Mouse (Mus musculus): ENCODE measurements around the gene Cd59b. TPM values are rescaled to one million over a fixed set of nuclear protein-coding genes. Genes with fewer than 3 reads are reported as not detected.

Gene Cd59b
- total RNA-seq (2014; rRNA removed), result 9.5 and 20.7 TPM in 2 replicates
- polyA plus RNA-seq (2012; rRNA removed), result 17.7 and 28.1 TPM in 2 replicates

DNA sequence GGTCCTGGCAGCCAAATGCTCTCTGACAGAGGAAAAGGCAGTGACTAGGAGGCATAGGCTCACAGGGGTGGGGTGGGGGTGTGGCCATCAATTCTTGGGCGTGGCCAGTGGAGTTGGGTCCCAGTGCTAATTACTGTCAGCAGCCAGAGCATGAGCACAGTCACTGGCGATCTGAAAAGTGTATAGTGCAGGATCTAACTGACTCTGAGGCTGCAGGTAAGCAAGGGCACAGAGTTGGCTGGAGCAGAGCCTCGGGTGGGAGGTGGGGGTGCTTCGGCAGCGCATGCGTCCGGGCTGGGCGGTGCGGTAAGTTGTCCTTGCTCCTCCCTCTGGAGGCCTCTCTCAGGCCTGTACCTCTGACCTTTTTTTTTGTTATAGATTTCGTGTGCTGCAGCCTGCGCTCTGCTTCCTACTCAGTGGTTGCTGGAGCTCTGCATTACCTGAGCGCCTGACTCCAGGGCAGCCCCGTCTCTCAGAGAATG, at the start of gene Cd59b:
Gene Cd59b, plus strand, starts transcription at position 146 of the 482 bp plus-strand sequence.
- no peaks in the 10 kb centered on the region for H3K27me3 ChIP-seq (ENCODE audit: control insufficient read depth, insufficient read depth, low read length)
- WGBS, result 15% methylated on average over 13 of the region's 13 CpGs
- H3K4me3 ChIP-seq (ENCODE audit: insufficient read depth, low read depth, low read length), result peak within 1 kb of the TSS; percentile 59
- no peaks in the 10 kb centered on the region for H3K36me3 ChIP-seq (ENCODE audit: control insufficient read depth, insufficient read depth, low read length)
- no peak for TF ChIP-seq CTCF (IDR thresholded peaks at IDR 0.05; ENCODE audit: low read depth, low read length)
- TF ChIP-seq POLR2A (IDR thresholded peaks at IDR 0.05; ENCODE audit: extremely low read depth, insufficient read depth, low read length), result no peak
- no peaks in the 10 kb centered on the region; the same call in 1 of the 2 replicates for H3K4me1 ChIP-seq (ENCODE audit: control insufficient read depth, insufficient read depth, low read length)
- peak; percentile 75 for DNase-seq (ENCODE audit: extremely low read depth, low read depth, low spot score)
- H3K79me2 ChIP-seq (ENCODE audit: control insufficient read depth, insufficient read depth, low read length), result no peaks in the 10 kb centered on the region
- peak within 1 kb of the TSS; percentile 62 for H3K9ac ChIP-seq (ENCODE audit: low read depth, low read length)
- peak within 1 kb of the TSS; percentile 80 for H3K27ac ChIP-seq (replicated peaks; ENCODE audit: insufficient read depth, low read depth, low read length)

DNA sequence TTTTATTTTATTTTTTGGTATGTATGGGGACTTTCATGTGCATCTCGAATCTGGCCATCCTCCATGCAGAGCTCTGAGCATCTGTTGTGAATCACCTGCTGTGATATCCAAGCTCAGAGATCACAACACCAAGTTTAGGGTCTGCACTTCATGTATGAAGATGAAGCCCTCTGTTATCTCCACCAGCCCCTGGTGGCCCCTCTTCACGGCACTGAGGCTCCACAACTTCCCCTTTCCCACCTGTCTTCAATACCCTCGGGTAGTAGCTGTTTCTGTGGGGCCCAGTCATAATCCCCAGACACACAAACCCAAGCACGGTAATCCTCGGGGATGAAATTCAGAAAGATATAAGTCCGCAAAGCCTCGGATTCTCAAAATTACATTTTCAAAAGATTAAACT, 46.6 kb upstream of the Cd59b start:
- no peaks in the 10 kb centered on the region for H3K27me3 ChIP-seq (ENCODE audit: control insufficient read depth, insufficient read depth, low read length)
- H3K79me2 ChIP-seq (ENCODE audit: control insufficient read depth, insufficient read depth, low read length), result peaks cover 5% of the 10 kb centered on the region
- DNase-seq (ENCODE audit: extremely low read depth, low read depth, low spot score), result no peak
- 88% methylated on average over 7 of the region's 7 CpGs for WGBS
- no peak for TF ChIP-seq CTCF (IDR thresholded peaks at IDR 0.05; ENCODE audit: low read depth, low read length)
- TF ChIP-seq POLR2A (IDR thresholded peaks at IDR 0.05; ENCODE audit: extremely low read depth, insufficient read depth, low read length), result no peak
- H3K9ac ChIP-seq (ENCODE audit: low read depth, low read length), result no peak overlapping the region
- no peak overlapping the region for H3K4me3 ChIP-seq (ENCODE audit: insufficient read depth, low read depth, low read length)
- H3K27ac ChIP-seq (replicated peaks; ENCODE audit: insufficient read depth, low read depth, low read length), result no peak overlapping the region
- H3K36me3 ChIP-seq (ENCODE audit: control insufficient read depth, insufficient read depth, low read length), result no peaks in the 10 kb centered on the region
- H3K4me1 ChIP-seq (ENCODE audit: control insufficient read depth, insufficient read depth, low read length), result no peaks in the 10 kb centered on the region

DNA sequence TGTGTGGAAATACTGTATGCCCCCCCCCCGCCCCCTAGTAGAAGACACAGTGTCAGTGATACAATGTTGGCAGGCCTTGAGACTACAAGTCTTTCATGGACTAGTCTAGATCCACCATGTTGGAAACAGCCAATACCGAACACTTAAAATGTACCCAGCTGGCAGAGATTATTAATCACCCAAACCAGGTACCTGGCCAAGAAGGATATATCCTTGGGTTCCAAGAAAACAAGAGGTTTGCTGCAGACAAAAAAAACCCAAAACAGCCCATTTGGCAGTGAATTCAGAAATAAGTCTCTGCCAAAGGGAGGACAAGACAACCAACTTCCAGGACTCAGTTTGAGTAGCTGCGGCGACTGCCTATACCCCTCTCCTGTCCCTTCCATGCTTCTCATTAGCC, 45.0 kb upstream of the Cd59b start:
- no peak overlapping the region for H3K9ac ChIP-seq (ENCODE audit: low read depth, low read length)
- peaks cover 2% of the 10 kb centered on the region; the same call in 1 of the 2 replicates for H3K4me1 ChIP-seq (ENCODE audit: control insufficient read depth, insufficient read depth, low read length)
- H3K27me3 ChIP-seq (ENCODE audit: control insufficient read depth, insufficient read depth, low read length), result no peaks in the 10 kb centered on the region
- no peaks in the 10 kb centered on the region for H3K36me3 ChIP-seq (ENCODE audit: control insufficient read depth, insufficient read depth, low read length)
- TF ChIP-seq POLR2A (IDR thresholded peaks at IDR 0.05; ENCODE audit: extremely low read depth, insufficient read depth, low read length) (no peak), CTCF (IDR thresholded peaks at IDR 0.05; ENCODE audit: low read depth, low read length) (no peak)
- no peak overlapping the region for H3K27ac ChIP-seq (replicated peaks; ENCODE audit: insufficient read depth, low read depth, low read length)
- H3K4me3 ChIP-seq (ENCODE audit: insufficient read depth, low read depth, low read length), result no peak overlapping the region
- H3K79me2 ChIP-seq (ENCODE audit: control insufficient read depth, insufficient read depth, low read length), result peaks cover 12% of the 10 kb centered on the region
- no peak for DNase-seq (ENCODE audit: extremely low read depth, low read depth, low spot score)
- WGBS, result 98% methylated on average over 4 of the region's 4 CpGs

GRCm38 (mm10) chr2:104027458-104028138, 42.1 kb upstream of the Cd59b start, which contains the start of gene Fbxo3:
Gene Fbxo3 (plus strand): TSS chr2:104027721.
- WGBS, result 2% methylated on average over 44 of the region's 44 CpGs
- Histone ChIP-seq H3K36me3 (ENCODE audit: control insufficient read depth, insufficient read depth, low read length) (peaks cover 13% of the 10 kb centered on the region), H3K27me3 (ENCODE audit: control insufficient read depth, insufficient read depth, low read length) (no peaks in the 10 kb centered on the region), H3K4me3 (ENCODE audit: insufficient read depth, low read depth, low read length) (peak within 1 kb of the TSS; percentile 98), H3K4me1 (ENCODE audit: control insufficient read depth, insufficient read depth, low read length) (peaks cover 8% of the 10 kb centered on the region), H3K9ac (ENCODE audit: low read depth, low read length) (peak within 1 kb of the TSS; percentile 92), H3K27ac (replicated peaks; ENCODE audit: insufficient read depth, low read depth, low read length) (peak within 1 kb of the TSS; percentile 99), H3K79me2 (ENCODE audit: control insufficient read depth, insufficient read depth, low read length) (peaks cover 14% of the 10 kb centered on the region)
- TF ChIP-seq CTCF (IDR thresholded peaks at IDR 0.05; ENCODE audit: low read depth, low read length) (peak; percentile 48; the same call in 1 of the 2 replicates), POLR2A (IDR thresholded peaks at IDR 0.05; ENCODE audit: extremely low read depth, insufficient read depth, low read length) (peak; percentile 91)
- DNase-seq (ENCODE audit: extremely low read depth, low read depth, low spot score), result peak; percentile 51

GRCm38 (mm10) chr2:104028139-104028723, 41.4 kb upstream of the Cd59b start, which contains the start of gene 4931422A03Rik:
Gene 4931422A03Rik (minus strand): TSS chr2:104028361.
- Histone ChIP-seq H3K27me3 (ENCODE audit: control insufficient read depth, insufficient read depth, low read length) (no peaks in the 10 kb centered on the region), H3K9ac (ENCODE audit: low read depth, low read length) (peak within 1 kb of the TSS; percentile 92), H3K27ac (replicated peaks; ENCODE audit: insufficient read depth, low read depth, low read length) (peak within 1 kb of the TSS; percentile 99), H3K79me2 (ENCODE audit: control insufficient read depth, insufficient read depth, low read length) (peaks cover 14% of the 10 kb centered on the region), H3K4me1 (ENCODE audit: control insufficient read depth, insufficient read depth, low read length) (peaks cover 8% of the 10 kb centered on the region), H3K36me3 (ENCODE audit: control insufficient read depth, insufficient read depth, low read length) (peaks cover 15% of the 10 kb centered on the region), H3K4me3 (ENCODE audit: insufficient read depth, low read depth, low read length) (peak within 1 kb of the TSS; percentile 98)
- peak; percentile 48 for DNase-seq (ENCODE audit: extremely low read depth, low read depth, low spot score)
- under 1% methylated on average over 32 of the region's 32 CpGs for WGBS
- no peak for TF ChIP-seq CTCF (IDR thresholded peaks at IDR 0.05; ENCODE audit: low read depth, low read length)
- TF ChIP-seq POLR2A (IDR thresholded peaks at IDR 0.05; ENCODE audit: extremely low read depth, insufficient read depth, low read length), result no peak
